Mouse (Mus musculus) heart, embryonic 10.5 days (tissue): ENCODE results near the gene Gm21974. TPM values are rescaled to one million over a fixed set of nuclear protein-coding genes. Genes with fewer than 3 reads are reported as not detected.
A peak's percentile ranks its signal among the peaks of the same experiment; 100 is the strongest.

Experiments
- DNase-seq: peaks from one replicate; pipeline ENCODE4 v3.0.0-alpha.2; 2017; ENCODE audit warnings: low spot score
- H3K27ac ChIP-seq: fragments of 300-500 bp; sonication (generic); 2 replicates; pipeline ENCODE4 v1.5.1; 2016; ENCODE audit warnings: mild to moderate bottlenecking
- H3K27me3 ChIP-seq: fragments of 300-500 bp; sonication (generic); 2 replicates; pipeline ENCODE4 v1.6.1; 2016; ENCODE audit warnings: mild to moderate bottlenecking; ENCODE audit not compliant: poor library complexity, insufficient read depth, severe bottlenecking
- H3K36me3 ChIP-seq: fragments of 300-500 bp; sonication (generic); 2 replicates; pipeline ENCODE4 v1.6.1; 2016; ENCODE audit warnings: mild to moderate bottlenecking, moderate library complexity
- H3K4me1 ChIP-seq: fragments of 300-500 bp; sonication (generic); 2 replicates; pipeline ENCODE4 v1.6.1; 2016; ENCODE audit warnings: mild to moderate bottlenecking
- H3K4me3 ChIP-seq: fragments of 300-500 bp; sonication (generic); 2 replicates; pipeline ENCODE4 v1.5.1; 2016; ENCODE audit warnings: mild to moderate bottlenecking, moderate library complexity
- H3K9me3 ChIP-seq: fragments of 300-500 bp; sonication (generic); 2 replicates; pipeline ENCODE4 v1.6.1; 2016; ENCODE audit warnings: mild to moderate bottlenecking, moderate library complexity
- WGBS: fragments of 180-500 bp; shearing (Covaris S2); methylation state at CpG from one replicate; pipeline ENCODE4 v1.1.7; 2016; 5-methylcytosine and 5-hydroxymethylcytosine counted together
- polyA plus RNA-seq: library from polyadenylated mRNA; unstranded; fragments of >200 nt; fragmentation: Nextera tagmentation; extraction: Ambion mirVana; gene quantifications from 2 replicates; pipeline ENCODE4 v1.2.1, GENCODE M21; 2016

Gene Gm21974
- polyA plus RNA-seq, 1 experiment from 2014 or later = not detected

DNA sequence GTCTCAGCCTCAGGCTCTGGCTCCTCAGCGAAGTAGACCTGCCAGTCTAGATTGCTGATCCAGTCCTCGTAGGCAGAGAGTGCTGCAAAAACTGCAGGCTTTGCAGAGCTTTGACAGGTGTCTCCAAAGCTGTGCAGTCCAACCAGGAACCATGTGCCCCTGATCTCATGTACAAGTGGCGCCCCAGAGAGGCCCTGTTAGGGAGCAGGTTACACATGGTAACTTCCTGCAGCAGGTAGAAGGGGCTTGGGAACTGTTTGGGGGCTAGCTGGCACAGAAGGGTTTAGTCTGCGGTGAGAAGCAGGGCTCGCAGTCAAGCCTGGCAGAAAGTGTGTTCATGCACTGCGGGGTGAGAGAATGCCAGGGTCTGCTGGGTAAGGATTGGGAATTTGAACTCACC is 8.7 kb downstream of the Gm21974 start:
- no peak overlapping the region for H3K27ac ChIP-seq
- H3K27me3 ChIP-seq = no peaks in the 10 kb centered on the region
- H3K36me3 ChIP-seq = peaks cover 86% of the 10 kb centered on the region
- WGBS = 91% methylated on average over 6 of the region's 6 CpGs
- peaks cover 21% of the 10 kb centered on the region for H3K4me1 ChIP-seq
- no peaks in the 10 kb centered on the region for H3K9me3 ChIP-seq
- no peak for DNase-seq
- H3K4me3 ChIP-seq = no peak overlapping the region

DNA sequence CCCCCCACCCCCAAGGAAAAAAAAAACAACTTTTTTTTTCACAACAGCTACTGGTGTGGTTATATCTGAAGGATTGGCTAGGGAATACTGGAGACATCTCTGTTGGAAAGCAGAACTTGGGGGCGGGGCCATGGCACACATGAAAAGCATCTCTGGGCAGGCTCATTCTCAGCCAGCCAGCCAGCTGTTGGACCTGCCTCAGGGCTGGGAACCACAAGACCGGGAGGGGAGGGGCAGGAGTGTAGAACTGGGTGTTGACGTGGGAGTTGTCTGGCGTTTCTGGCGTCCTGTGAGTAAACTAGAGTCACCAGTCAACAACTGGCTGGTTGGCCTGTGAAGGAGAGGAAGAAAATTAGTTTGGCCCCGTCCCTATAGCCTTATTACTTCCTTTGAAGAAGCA is 9.3 kb downstream of the Gm21974 start:
- WGBS = 69% methylated on average over 6 of the region's 6 CpGs
- no peaks in the 10 kb centered on the region for H3K9me3 ChIP-seq

DNA sequence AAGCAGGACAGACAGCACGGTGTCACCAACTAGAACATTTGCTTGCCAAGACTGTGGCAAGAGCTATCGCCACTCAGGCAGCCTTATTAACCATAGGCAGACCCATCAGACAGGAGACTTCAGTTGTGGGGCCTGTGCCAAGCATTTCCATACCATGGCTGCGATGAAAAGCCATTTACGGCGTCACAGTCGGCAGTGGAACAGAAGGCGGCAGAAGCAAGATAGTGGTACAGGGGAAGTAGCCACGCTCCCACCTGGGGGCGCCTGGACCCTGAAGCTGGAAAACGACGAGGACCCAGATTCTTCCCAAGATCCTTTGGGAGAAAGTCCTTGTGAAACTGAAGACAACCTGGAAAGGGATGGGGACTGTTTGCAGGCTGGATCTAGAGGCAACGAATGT is 14.8 kb downstream of the Gm21974 start:
- H3K4me1 ChIP-seq = peaks cover 28% of the 10 kb centered on the region
- no peak overlapping the region for H3K27ac ChIP-seq
- peaks cover 72% of the 10 kb centered on the region for H3K36me3 ChIP-seq
- WGBS = 85% methylated on average over 12 of the region's 12 CpGs
- no peaks in the 10 kb centered on the region for H3K9me3 ChIP-seq
- H3K4me3 ChIP-seq = no peak overlapping the region
- DNase-seq = no peak
- H3K27me3 ChIP-seq = no peaks in the 10 kb centered on the region

More for the DNA sequence above, 9.3 kb downstream of the Gm21974 start:
- no peaks in the 10 kb centered on the region for H3K27me3 ChIP-seq
- H3K4me3 ChIP-seq = no peak overlapping the region
- H3K27ac ChIP-seq = no peak overlapping the region
- DNase-seq = no peak
- peaks cover 21% of the 10 kb centered on the region for H3K4me1 ChIP-seq
- H3K36me3 ChIP-seq = peaks cover 92% of the 10 kb centered on the region

DNA sequence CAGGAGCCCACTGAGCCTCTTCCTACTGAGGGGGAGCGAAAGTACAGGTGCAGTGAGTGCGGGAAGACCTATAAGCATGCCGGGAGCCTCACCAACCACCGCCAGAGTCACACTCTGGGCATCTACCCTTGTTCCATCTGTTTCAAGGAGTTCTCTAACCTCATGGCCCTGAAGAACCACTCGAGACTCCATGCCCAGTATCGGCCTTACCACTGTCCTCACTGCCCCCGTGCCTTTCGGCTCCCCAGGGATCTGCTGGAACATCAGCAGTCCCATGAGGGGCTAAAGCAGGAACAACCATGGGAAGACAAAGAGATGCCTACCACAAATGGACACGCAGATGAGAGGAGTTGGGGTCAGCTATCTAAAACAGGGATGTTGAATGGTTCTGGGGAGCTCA is 16.0 kb downstream of the Gm21974 start:
- Histone ChIP-seq H3K4me1 (peaks cover 31% of the 10 kb centered on the region), H3K4me3 (no peak overlapping the region), H3K27ac (no peak overlapping the region), H3K27me3 (no peaks in the 10 kb centered on the region), H3K36me3 (peaks cover 62% of the 10 kb centered on the region), H3K9me3 (no peaks in the 10 kb centered on the region)
- 93% methylated on average over 9 of the region's 9 CpGs for WGBS
- DNase-seq = no peak

DNA sequence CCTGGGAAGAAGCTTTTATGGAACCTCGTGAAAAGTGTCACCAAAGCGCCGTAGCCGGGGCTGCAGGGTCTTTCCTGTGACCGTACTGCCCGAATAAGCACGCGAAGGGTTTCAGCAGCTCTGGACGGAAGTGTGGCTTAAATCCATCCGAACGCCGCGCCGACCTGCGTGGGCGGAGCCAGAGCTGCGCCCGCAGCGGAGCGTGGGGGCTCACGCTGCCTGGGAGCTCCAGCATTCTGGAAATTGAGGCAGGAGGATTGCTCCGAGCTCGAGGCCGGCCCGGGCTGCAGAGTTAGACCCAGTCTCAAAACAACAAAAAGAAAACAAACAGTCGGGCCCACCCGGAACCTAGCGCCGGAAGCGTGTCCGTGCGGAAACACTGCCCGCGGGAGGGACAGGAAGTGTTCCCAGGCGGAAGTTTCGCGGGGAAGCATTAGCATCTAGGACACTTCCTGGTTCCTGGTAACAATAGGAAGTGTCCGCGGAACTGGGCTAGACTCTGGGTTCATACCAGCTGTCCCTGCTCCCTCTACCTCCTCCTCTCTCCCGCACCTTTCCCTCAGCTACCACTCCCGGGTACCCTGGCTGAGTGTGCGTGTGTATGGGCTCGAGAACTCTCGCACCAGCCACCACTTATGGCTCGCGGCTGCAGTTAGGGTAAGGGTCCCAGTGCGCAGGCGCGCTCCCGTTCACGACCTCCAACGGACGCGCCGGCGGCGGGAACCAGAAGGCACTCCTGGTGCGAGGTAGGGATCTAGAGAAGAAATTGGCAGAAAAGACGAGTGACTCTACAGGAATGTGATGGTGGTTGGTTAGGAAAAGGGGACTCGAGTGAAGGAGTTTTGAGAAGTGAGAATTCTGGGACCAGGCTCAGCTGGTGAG is 18.5 kb downstream of the Gm21974 start, which contains the start of gene Zfp668:
Zfp668 (minus strand) TSS at position 362 of the 882 bp plus-strand sequence.
- no peaks in the 10 kb centered on the region for H3K27me3 ChIP-seq
- DNase-seq = peak; percentile 96
- H3K36me3 ChIP-seq = peaks cover 46% of the 10 kb centered on the region
- no peaks in the 10 kb centered on the region for H3K9me3 ChIP-seq
- peak within 1 kb of the TSS; percentile 92 for H3K4me3 ChIP-seq
- peaks cover 18% of the 10 kb centered on the region for H3K4me1 ChIP-seq
- under 1% methylated on average over 60 of the region's 60 CpGs for WGBS
- H3K27ac ChIP-seq = peak within 1 kb of the TSS; percentile 98

DNA sequence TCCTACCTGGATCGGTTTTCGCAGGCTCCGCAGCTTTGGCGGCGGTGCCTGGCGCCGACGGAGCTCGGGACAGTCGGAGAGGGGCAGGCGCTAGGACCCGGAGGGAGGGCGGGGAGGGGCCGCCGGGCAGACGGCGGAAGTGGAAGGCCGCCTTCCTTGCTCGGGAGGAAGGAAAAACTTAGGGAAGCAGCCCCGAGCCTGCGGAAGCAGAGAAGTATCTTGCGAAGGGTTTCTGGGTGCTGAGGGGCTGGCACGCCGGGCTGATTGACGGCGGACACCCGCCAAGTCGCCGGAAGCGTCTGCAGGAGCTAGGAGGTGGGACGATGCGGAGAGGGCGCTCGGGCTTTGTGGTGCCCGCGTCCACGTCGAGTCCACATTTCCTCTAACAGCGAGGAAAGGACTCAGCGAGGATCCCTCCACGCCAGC is 19.2 kb downstream of the Gm21974 start, which contains the start of gene Zfp646:
Zfp646 (plus strand) TSS at position 181 of the 426 bp plus-strand sequence.
- Histone ChIP-seq H3K4me1 (peaks cover 18% of the 10 kb centered on the region), H3K9me3 (no peaks in the 10 kb centered on the region), H3K4me3 (peak within 1 kb of the TSS; percentile 92), H3K36me3 (peaks cover 42% of the 10 kb centered on the region), H3K27ac (peak within 1 kb of the TSS; percentile 98), H3K27me3 (no peaks in the 10 kb centered on the region)
- WGBS = 0% methylated on average over 41 of the region's 41 CpGs
- DNase-seq = peak; percentile 94

DNA sequence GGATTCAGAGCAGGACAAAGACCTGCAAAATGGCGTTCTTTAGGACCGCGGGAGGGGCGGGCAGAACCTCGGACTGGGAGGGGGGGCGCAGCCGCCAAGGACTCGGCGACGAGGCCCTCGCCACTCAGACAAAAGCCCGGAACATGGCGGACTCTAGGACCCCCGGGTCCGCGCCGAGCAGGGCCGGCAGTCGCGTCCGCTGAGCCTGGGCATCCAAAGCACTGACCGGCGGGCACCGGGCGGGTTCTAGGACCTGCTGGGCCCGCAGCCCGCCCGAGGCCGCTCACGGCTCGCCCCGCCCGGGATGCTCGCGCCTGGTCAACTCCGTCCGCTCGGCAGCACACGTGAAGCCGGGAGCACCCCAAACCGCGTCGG is 19.6 kb downstream of the Gm21974 start:
- under 1% methylated on average over 42 of the region's 43 CpGs for WGBS
- Histone ChIP-seq H3K27me3 (no peaks in the 10 kb centered on the region), H3K4me1 (peaks cover 18% of the 10 kb centered on the region), H3K9me3 (no peaks in the 10 kb centered on the region), H3K4me3 (peak overlapping the region; percentile 92), H3K27ac (peak overlapping the region; percentile 98), H3K36me3 (peaks cover 40% of the 10 kb centered on the region)
- DNase-seq = peak; percentile 97

DNA sequence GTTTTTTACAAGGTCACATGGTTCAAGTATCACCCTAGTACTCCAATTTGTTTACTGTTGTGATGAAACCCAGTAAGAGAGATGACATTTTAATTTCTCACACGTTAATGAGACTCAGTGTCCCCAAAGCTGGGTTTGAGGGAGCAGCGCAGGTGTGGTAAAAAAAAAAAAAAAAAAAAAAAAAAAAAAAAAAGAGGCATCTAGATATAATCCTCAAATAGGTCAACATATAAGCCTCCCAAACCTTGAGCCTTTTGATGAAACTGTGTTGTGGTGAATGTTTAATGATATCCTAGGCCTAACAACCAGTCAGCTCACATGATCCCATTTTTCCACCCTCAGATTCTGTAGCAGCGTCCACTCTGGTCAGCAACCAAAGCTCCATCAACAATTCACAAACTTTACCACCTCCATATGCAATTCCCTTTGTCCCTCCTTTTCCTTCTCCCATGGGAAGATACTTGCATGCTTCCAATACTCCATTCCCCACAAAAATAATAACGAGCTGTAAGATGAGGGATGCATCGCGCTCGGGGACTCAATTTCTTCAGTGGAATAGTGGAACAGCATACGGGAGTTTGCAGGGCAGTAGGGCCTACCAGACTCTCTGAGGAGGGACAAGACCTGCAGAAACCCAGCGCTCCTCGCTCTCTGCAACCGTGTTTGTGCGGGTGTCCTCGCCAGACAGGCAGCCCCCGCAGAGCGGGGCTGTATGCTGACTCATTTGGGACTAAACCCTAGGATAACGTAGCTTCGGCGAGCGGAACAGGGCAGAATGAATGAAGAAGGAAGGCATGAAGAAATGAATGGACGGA is 20.2 kb downstream of the Gm21974 start:
- DNase-seq = no peak
- H3K27me3 ChIP-seq = no peaks in the 10 kb centered on the region

DNA sequence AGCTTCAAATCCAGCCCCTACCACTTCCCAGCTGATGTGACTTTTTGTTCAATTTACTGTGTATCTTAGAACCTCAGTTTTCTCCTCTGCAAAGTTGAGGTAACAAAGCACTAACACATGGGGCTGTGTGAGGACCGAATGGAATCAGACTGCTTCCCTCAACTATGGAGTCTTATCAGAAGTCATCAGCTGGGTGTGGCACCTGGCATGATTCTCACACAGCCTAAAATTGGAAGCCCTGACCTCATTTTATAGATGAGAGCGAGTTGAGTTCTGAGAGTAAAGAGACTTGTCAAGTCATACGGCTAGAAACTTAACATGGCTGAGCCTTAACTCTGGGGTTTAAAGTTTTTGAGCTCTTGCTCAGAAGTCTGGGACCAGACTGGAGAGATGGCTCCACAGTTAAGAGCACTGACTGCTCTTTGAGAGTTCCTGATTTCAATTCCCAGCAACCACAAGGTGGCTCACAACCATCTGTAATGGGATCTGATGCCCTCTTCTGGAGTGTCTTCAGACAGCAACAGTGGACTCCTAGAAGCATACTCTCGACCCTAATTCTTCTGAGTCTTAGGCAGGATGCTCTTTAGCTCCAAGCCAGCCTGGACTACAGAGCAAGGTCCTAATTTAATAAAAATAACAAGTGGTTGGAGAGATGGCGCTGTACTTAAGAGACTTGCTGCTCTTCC is 25.0 kb downstream of the Gm21974 start:
- Histone ChIP-seq H3K4me3 (no peak overlapping the region), H3K4me1 (peaks cover 11% of the 10 kb centered on the region), H3K27me3 (no peaks in the 10 kb centered on the region), H3K36me3 (peaks cover 53% of the 10 kb centered on the region), H3K27ac (no peak overlapping the region), H3K9me3 (no peaks in the 10 kb centered on the region)
- 81% methylated on average over 5 of the region's 5 CpGs for WGBS
- DNase-seq = no peak

More for the DNA sequence above, 20.2 kb downstream of the Gm21974 start:
- WGBS = 5% methylated on average over 20 of the region's 20 CpGs
- Histone ChIP-seq H3K27ac (peak overlapping the region; percentile 98), H3K9me3 (no peaks in the 10 kb centered on the region), H3K36me3 (peaks cover 40% of the 10 kb centered on the region), H3K4me1 (peaks cover 18% of the 10 kb centered on the region), H3K4me3 (peak overlapping the region; percentile 92)

DNA sequence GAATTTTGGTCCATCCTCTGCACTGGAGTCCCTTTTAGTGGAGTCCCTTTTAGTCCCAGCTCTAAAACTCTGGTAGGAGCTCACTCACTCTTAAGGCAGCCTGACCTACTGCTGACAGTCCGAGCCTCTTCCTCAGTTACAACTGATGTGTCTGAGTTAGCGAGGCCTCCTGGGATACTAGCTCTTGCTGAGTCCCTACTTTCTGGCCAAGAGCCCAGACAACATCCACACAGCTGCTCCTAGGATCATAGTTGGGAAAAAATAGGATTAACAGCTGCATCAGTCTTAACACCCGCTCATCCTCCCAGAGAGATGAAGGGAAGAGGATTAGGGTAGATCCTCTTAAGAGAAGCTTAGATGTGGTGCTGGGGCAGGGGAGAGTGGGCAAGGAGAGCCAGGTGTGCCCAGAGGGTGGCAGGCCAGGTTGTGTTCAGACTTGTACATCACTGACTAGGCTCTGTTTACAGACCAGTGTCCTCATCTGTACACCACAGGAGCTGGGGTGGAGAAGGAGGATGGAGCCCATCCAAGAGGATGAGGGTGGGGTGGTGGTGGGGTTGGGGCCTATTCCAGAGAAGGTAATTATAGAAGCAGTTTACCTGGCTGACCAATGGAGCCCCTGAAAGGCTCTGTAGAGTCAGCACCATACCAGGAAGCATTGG is 26.0 kb downstream of the Gm21974 start:
- Histone ChIP-seq H3K27ac (no peak overlapping the region), H3K4me1 (peaks cover 7% of the 10 kb centered on the region), H3K27me3 (no peaks in the 10 kb centered on the region), H3K4me3 (no peak overlapping the region), H3K9me3 (no peaks in the 10 kb centered on the region), H3K36me3 (peaks cover 55% of the 10 kb centered on the region)
- no peak for DNase-seq
- WGBS = 85% methylated on average over 3 of the region's 3 CpGs

DNA sequence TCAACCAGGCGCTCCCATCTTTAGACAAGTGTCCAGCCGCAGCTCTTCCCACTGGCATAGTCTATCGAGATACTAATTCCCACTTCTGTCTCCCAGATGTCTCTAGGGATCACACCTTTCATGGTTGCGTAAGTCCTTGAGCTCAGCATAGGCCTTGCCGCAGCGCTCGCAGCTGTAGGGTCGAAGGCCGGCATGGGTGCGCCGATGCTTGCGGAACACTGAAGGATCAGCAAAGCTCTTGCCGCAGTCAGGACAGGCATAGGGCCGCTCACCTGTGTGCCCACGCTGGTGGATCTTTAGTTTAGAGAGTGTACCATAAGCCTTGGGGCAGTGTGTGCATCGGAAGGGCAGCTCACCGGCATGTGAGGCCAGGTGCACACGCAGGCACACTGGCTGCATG is 27.6 kb downstream of the Gm21974 start:
- peaks cover 51% of the 10 kb centered on the region for H3K36me3 ChIP-seq
- H3K9me3 ChIP-seq = no peaks in the 10 kb centered on the region
- H3K4me3 ChIP-seq = no peak overlapping the region
- no peaks in the 10 kb centered on the region for H3K4me1 ChIP-seq
- H3K27ac ChIP-seq = no peak overlapping the region
- WGBS = 94% methylated on average over 18 of the region's 18 CpGs
- no peaks in the 10 kb centered on the region for H3K27me3 ChIP-seq
- DNase-seq = no peak

DNA sequence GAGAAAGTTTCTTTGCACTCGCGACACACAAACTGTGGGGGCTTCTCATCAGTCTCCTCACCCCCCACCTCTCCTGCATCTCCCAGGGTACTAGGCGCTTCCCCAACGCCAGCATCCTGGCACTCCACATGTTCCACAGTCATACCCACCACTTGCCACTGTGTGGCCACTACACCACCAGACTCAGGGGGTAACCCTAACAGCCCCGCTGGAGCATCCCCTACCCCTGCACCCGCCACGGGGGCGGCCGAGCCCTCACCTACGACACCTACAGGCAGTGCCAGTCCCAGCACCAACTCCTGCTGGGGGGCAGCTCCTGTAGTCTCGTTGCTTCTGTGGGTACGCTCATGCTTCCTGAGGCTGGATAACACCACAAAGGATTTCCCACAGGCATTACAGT is 28.8 kb downstream of the Gm21974 start:
- Histone ChIP-seq H3K27ac (no peak overlapping the region), H3K36me3 (peaks cover 43% of the 10 kb centered on the region)
- WGBS = 95% methylated on average over 12 of the region's 12 CpGs

More for the DNA sequence above, 28.8 kb downstream of the Gm21974 start:
- H3K9me3 ChIP-seq = no peaks in the 10 kb centered on the region
- no peak overlapping the region for H3K4me3 ChIP-seq
- H3K4me1 ChIP-seq = no peaks in the 10 kb centered on the region
- DNase-seq = no peak
- no peaks in the 10 kb centered on the region for H3K27me3 ChIP-seq
